Mouse (Mus musculus): ENCODE results near the gene Gm32687. TPM values are rescaled to one million over a fixed set of nuclear protein-coding genes. Genes with fewer than 3 reads are reported as not detected.

The Gm32687 gene
- total RNA-seq (2023) = 1 to 10 TPM; 1.7 to 2.1 TPM

GRCm38 (mm10) chr10:81863409-81864407, at the start of gene Gm32687:
Gene Gm32687, plus strand, starts transcription at chr10:81863934.

GRCm38 (mm10) chr10:81929842-81930743, 66.4 kb downstream of the Gm32687 start, which contains the start of gene Zfp781:
Gene Zfp781, minus strand, starts transcription at chr10:81930480.

Other genes starting within 250 kb of the Gm32687 start
- gene Sirt6, start 236.1 kb upstream of the Gm32687 start, total RNA-seq (2023) = 10 to 100 TPM; 13.4 to 14.7 TPM
- 1 to 10 TPM; 2.9 to 4.5 TPM for gene Ankrd24, start 235.4 kb upstream of the Gm32687 start, total RNA-seq (2023)
- 1 to 10 TPM; 1.1 TPM for gene Gm10778, start 214.9 kb upstream of the Gm32687 start, total RNA-seq (2023)
- gene Zfp433, start 159.1 kb upstream of the Gm32687 start, total RNA-seq (2023) = 1 to 10 TPM; 2.3 to 4.6 TPM
- gene Gm3055, start 92.8 kb upstream of the Gm32687 start, total RNA-seq (2023) = 1 to 10 TPM; 1.2 to 1.7 TPM
- gene Gm4767, start 51.7 kb upstream of the Gm32687 start, total RNA-seq (2023) = 1 to 10 TPM in 1 of 2 experiments, under 1 TPM in 1; 0.73 to 1.5 TPM
- under 1 TPM; 0.21 to 0.34 TPM for gene Zfp781, start 66.5 kb downstream of the Gm32687 start, total RNA-seq (2023)
- 1 to 10 TPM; 2.9 to 3.2 TPM for gene Zfp873, start 184.2 kb downstream of the Gm32687 start, total RNA-seq (2023)
- gene BC024063, start 219.4 kb downstream of the Gm32687 start, total RNA-seq (2023) = 1 to 10 TPM; 2.9 to 3.4 TPM

Data from monocyte, adult 59 days (primary cell).